In genomic region chr16:55986001-55986400, GRCm38 (mm10) we compare ENCODE assay signal across 15 mouse cellular contexts.
"Had no signal": no experiment of that assay in that cellular context is flagged by ENCODE, and none has a peak within 500 bp of the region (broad histone marks: within the 10 kb centered on the region; RNA-seq: fewer than 3 reads in every experiment).

No protein-coding gene starts in this region.

- H3K4me3 ChIP-seq: neural tube, embryonic 15.5 days; stomach, embryonic 15.5 days had no signal

- H3K9ac ChIP-seq: neural tube, embryonic 15.5 days; stomach, embryonic 15.5 days had no signal

- H3K4me2 ChIP-seq: neural tube, embryonic 15.5 days; stomach, embryonic 15.5 days had no signal

- H3K9me3 ChIP-seq: neural tube, embryonic 15.5 days; stomach, embryonic 15.5 days had no signal

- H3K27ac ChIP-seq: neural tube, embryonic 15.5 days; stomach, embryonic 15.5 days; stomach, postnatal 0 days had no signal

- H3K4me1 ChIP-seq: neural tube, embryonic 15.5 days; stomach, embryonic 15.5 days had no signal

- H3K27me3 ChIP-seq: neural tube, embryonic 15.5 days; stomach, embryonic 15.5 days had no signal

- DNase-seq: retina, postnatal 1 day; right cerebral cortex, adult 18-20 months; right cerebral cortex, postnatal 14 days; right cerebral cortex, postnatal 25 days; right cerebral cortex, postnatal 4 days; spleen, adult 18-20 months; thymus, adult 18-20 months; thymus, adult 2 months; thymus, postnatal 14 days; thymus, postnatal 25 days; thymus, postnatal 36 days; thymus, postnatal 4 days had no signal
